9 mouse cellular contexts compared by ENCODE assay signal in the genomic region with DNA sequence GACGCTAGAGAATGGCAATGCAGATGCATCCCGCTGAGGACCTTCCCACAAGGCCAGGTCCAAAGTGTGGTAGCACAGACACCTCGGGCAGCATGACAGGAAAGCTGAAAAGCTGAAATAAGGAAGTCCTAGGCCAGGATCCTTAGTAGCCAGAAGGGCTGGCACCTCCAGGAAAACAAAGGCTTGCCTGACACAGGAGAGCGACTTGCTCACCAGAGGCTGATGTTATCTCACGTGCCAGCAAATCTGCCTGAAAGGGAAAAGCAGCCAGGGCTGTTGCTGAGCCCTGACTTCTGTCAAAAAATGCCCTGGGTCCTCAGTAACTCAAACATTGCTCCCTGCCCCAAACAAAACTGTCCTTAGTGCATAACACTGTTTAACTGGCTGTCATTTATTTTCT.
DNase-seq lines count a peak whose midpoint lies in the region; ATAC-seq and TF ChIP-seq lines count a peak whose summit lies in the region.
"Had no signal": no experiment of that assay in that cellular context is flagged by ENCODE, and none has a peak within 500 bp of the region (broad histone marks: within the 10 kb centered on the region; RNA-seq: fewer than 3 reads in every experiment).

No protein-coding gene starts in this region.

- no peak for ATAC-seq in megakaryocyte, adult 5-6 weeks (ENCODE audit: poor library complexity, severe bottlenecking)
- ATAC-seq in forebrain, embryonic 16.5 days: no peak
- no peak for ATAC-seq in limb, embryonic 12.5 days (ENCODE audit: insufficient number of reproducible peaks, insufficient read depth, low FRiP score, low TSS enrichment, low read depth)

- H3K4me2 ChIP-seq in forebrain, embryonic 16.5 days (ENCODE audit: low read length): peak overlapping the region; percentile 58
- peak overlapping the region; percentile 69 for H3K4me2 ChIP-seq in limb, embryonic 12.5 days

- DNase-seq in cerebellum, postnatal 14 days: no peak
- no peak for DNase-seq in right cerebral cortex, postnatal 36 days (ENCODE audit: low spot score in 2 of 2)
- no peak for DNase-seq in B cell, adult 2 months
- DNase-seq: gastrocnemius, postnatal 10 days had no signal

- H3K9ac ChIP-seq in forebrain, embryonic 16.5 days (replicated peaks; ENCODE audit: low read depth, low read length): peak overlapping the region; percentile 71
- H3K9ac ChIP-seq in limb, embryonic 12.5 days (replicated peaks): peak overlapping the region; percentile 85

- H3K4me3 ChIP-seq in megakaryocyte, embryonic 14.5 days (replicated peaks): peak overlapping the region; percentile 97
- H3K4me3 ChIP-seq in forebrain, embryonic 16.5 days (replicated peaks; ENCODE audit: low read length): peak overlapping the region; percentile 77
- H3K4me3 ChIP-seq in limb, embryonic 12.5 days (replicated peaks): peak overlapping the region; percentile 83
- H3K4me3 ChIP-seq in small intestine, adult 2 months (ENCODE audit: low read depth, low read length): peak overlapping the region; percentile 42

- peaks cover 18% of the 10 kb centered on the region for H3K36me3 ChIP-seq in megakaryocyte, embryonic 14.5 days (replicated peaks; ENCODE audit: low read length)
- H3K36me3 ChIP-seq in forebrain, embryonic 16.5 days (ENCODE audit: control insufficient read depth, insufficient read depth): no peaks in the 10 kb centered on the region
- H3K36me3 ChIP-seq in limb, embryonic 12.5 days: no peaks in the 10 kb centered on the region
- no peaks in the 10 kb centered on the region for H3K36me3 ChIP-seq in small intestine, adult 2 months (ENCODE audit: control insufficient read depth, insufficient read depth, low read length)

- no peak for TF ChIP-seq CTCF in small intestine, adult 2 months (IDR thresholded peaks at IDR 0.05; ENCODE audit: extremely low read depth, insufficient read length, insufficient replicate concordance, low read depth, low read length)

- H3K4me1 ChIP-seq in megakaryocyte, embryonic 14.5 days: peaks cover 76% of the 10 kb centered on the region
- H3K4me1 ChIP-seq in forebrain, embryonic 16.5 days (replicated peaks; ENCODE audit: control insufficient read depth, insufficient read depth, low read length): peaks cover 35% of the 10 kb centered on the region
- peaks cover 50% of the 10 kb centered on the region for H3K4me1 ChIP-seq in limb, embryonic 12.5 days (replicated peaks)
- H3K4me1 ChIP-seq in small intestine, adult 2 months (ENCODE audit: control insufficient read depth, insufficient read depth, insufficient read length, low read length): peaks cover 3% of the 10 kb centered on the region; the same call in 1 of the 2 replicates

- no peak for TF ChIP-seq POLR2A in small intestine, adult 2 months (IDR thresholded peaks at IDR 0.05; ENCODE audit: low read depth, low read length)

- WGBS in forebrain, embryonic 16.5 days: 24% methylated on average over 5 of the region's 5 CpGs
- whole genome bisulfite sequencing in limb, embryonic 12.5 days: 23% methylated on average over 5 of the region's 5 CpGs
- WGBS in small intestine, adult 2 months: 20% methylated on average over 5 of the region's 5 CpGs

- peak overlapping the region; percentile 91 for H3K27ac ChIP-seq in forebrain, embryonic 16.5 days (ENCODE audit: low read length)
- H3K27ac ChIP-seq in limb, embryonic 12.5 days: no peak overlapping the region
- H3K27ac ChIP-seq in small intestine, adult 2 months (ENCODE audit: insufficient read depth, low read depth, low read length): peak overlapping the region; percentile 18; the same call in 1 of the 2 replicates

- no peaks in the 10 kb centered on the region for H3K9me3 ChIP-seq in megakaryocyte, embryonic 14.5 days
- no peaks in the 10 kb centered on the region for H3K9me3 ChIP-seq in forebrain, embryonic 16.5 days (ENCODE audit: control insufficient read depth, low read length)
- no peaks in the 10 kb centered on the region for H3K9me3 ChIP-seq in limb, embryonic 12.5 days

- H3K27me3 ChIP-seq in megakaryocyte, embryonic 14.5 days (replicated peaks): no peaks in the 10 kb centered on the region
- no peaks in the 10 kb centered on the region for H3K27me3 ChIP-seq in forebrain, embryonic 16.5 days (replicated peaks; ENCODE audit: control insufficient read depth, insufficient read depth, low read length)
- no peaks in the 10 kb centered on the region for H3K27me3 ChIP-seq in limb, embryonic 12.5 days
- no peaks in the 10 kb centered on the region for H3K27me3 ChIP-seq in small intestine, adult 2 months (ENCODE audit: control insufficient read depth, insufficient read depth, low read length)

Comparison
In these comparisons a context has a peak if more than half of its experiments do, and no peak if none do; other contexts are left out.
1. H3K4me3 ChIP-seq: peak in every context shown above with its lines; median percentile 97 in megakaryocyte, embryonic 14.5 days; 83 in limb, embryonic 12.5 days; 77 in forebrain, embryonic 16.5 days; 42 in small intestine, adult 2 months.